Mouse (Mus musculus) left cerebral cortex, adult 8-10 months (tissue): ENCODE measurements around the gene Hdac10. TPM values are rescaled to one million over a fixed set of nuclear protein-coding genes. Genes with fewer than 3 reads are reported as not detected.

Experiments
- DNase-seq, 2 experiments: peaks; one replicate each; pipeline ENCODE4 v3.0.0; 2022; ENCODE audit warnings: low spot score in 2 of 2
- total RNA-seq, 4 experiments: library from RNA; stranded (reverse); gene quantifications; 2 replicates each; pipeline ENCODE4 v1.2.4; 2022

The Hdac10 gene
- total RNA-seq, 4 experiments from 2014 or later: 12.5 to 17.1 (median 14.2) TPM

GRCm38 (mm10) chr15:89124312-89124711, 4.2 kb downstream of the Hdac10 start:
- no peak for DNase-seq

GRCm38 (mm10) chr15:89123595-89123994, 4.9 kb downstream of the Hdac10 start:
- DNase-seq: peak in 1 of 2 experiments; percentile 58

- DNase-seq: peak; percentile 94 to 95
These were observed 5.7 kb downstream of the Hdac10 start, which contains the start of gene Tubgcp6 for GRCm38 (mm10) chr15:89122649-89123366. Gene Tubgcp6 (minus strand): TSS chr15:89123112.

- DNase-seq: no peak
These were observed 10.5 kb downstream of the Hdac10 start for GRCm38 (mm10) chr15:89118007-89118406.

GRCm38 (mm10) chr15:89110147-89110546, 18.4 kb downstream of the Hdac10 start:
- DNase-seq: no peak

GRCm38 (mm10) chr15:89106976-89107375, 21.5 kb downstream of the Hdac10 start:
- no peak for DNase-seq

- peak in 1 of 2 experiments; percentile 62 for DNase-seq
These were observed 22.4 kb downstream of the Hdac10 start for GRCm38 (mm10) chr15:89106073-89106472.

GRCm38 (mm10) chr15:89104425-89104824, 24.1 kb downstream of the Hdac10 start:
- DNase-seq: peak in 1 of 2 experiments; percentile 71

- no peak for DNase-seq
These were observed 24.6 kb downstream of the Hdac10 start for GRCm38 (mm10) chr15:89103921-89104320.

GRCm38 (mm10) chr15:89102646-89103045, 25.9 kb downstream of the Hdac10 start:
- no peak for DNase-seq

GRCm38 (mm10) chr15:89100823-89101222, 27.7 kb downstream of the Hdac10 start:
- no peak for DNase-seq

GRCm38 (mm10) chr15:89098616-89099015, 29.9 kb downstream of the Hdac10 start:
- no peak for DNase-seq

- no peak for DNase-seq
These were observed 31.1 kb downstream of the Hdac10 start for GRCm38 (mm10) chr15:89097450-89097849.

GRCm38 (mm10) chr15:89092181-89092580, 36.3 kb downstream of the Hdac10 start:
- no peak for DNase-seq

GRCm38 (mm10) chr15:89090662-89091061, 37.8 kb downstream of the Hdac10 start:
- no peak for DNase-seq

GRCm38 (mm10) chr15:89089248-89090051, 39.0 kb downstream of the Hdac10 start:
- DNase-seq: no peak

- DNase-seq: peak; percentile 74 to 86
These were observed 39.8 kb downstream of the Hdac10 start, which contains the start of gene Selenoo for GRCm38 (mm10) chr15:89088607-89089247. Gene Selenoo (plus strand): TSS chr15:89089084.

- DNase-seq: no peak
These were observed 43.7 kb downstream of the Hdac10 start for GRCm38 (mm10) chr15:89084826-89085225.

- no peak for DNase-seq
These were observed 44.6 kb downstream of the Hdac10 start for GRCm38 (mm10) chr15:89083906-89084305.

- no peak for DNase-seq
These were observed 50.2 kb downstream of the Hdac10 start for GRCm38 (mm10) chr15:89078208-89078836.

GRCm38 (mm10) chr15:89076156-89076731, 52.3 kb downstream of the Hdac10 start:
- no peak for DNase-seq
